Mouse (Mus musculus): Measurements from ENCODE around the gene Patl2. TPM values are rescaled to one million over a fixed set of nuclear protein-coding genes. Genes with fewer than 3 reads are reported as not detected.
"Not testable (repeated sequence)": the region's sequence is repeated elsewhere in the genome, so short reads cannot be mapped to it uniquely, and the experiment has no call there.

Patl2 gene
- total and polyA plus RNA-seq, 3 experiments, result 0.58 to 0.84 TPM; not detected in 1

DNA sequence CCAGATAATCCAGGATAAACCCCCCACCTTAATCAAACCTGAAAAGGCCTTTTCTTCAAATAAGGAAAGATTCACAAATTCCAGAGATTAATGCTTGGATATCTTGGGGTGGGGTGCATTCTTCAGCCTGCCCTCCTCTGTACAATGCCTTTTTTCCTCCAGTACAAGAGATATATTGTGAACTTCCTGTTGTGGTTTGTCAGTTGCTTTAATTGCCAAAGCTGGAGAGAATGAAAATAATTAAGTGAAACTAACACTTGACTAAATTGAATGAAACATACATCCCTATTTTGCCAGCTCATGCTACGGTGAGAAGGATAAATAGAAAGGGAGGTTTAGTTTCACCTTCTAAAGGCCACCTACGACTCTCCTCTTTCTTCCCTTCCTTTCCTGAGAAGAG lies 32.2 kb upstream of the Patl2 start:
- DNase-seq (ENCODE audit: low read depth, low spot score), result peak; percentile 45
- no peak overlapping the region for H3K9ac ChIP-seq (ENCODE audit: control insufficient read depth, low read depth, low read length, poor library complexity, severe bottlenecking)
- peaks cover 18 to 30% of the 10 kb centered on the region in 2 experiments for H3K4me1 ChIP-seq (ENCODE audit: control insufficient read depth in 1 of 2, insufficient read depth in 2 of 2, low read length in 2 of 2)
- H3K79me2 ChIP-seq (ENCODE audit: control insufficient read depth, insufficient read depth, low read length, poor library complexity), result no peaks in the 10 kb centered on the region
- peaks cover 0 to 28% of the 10 kb centered on the region in 2 experiments; a peak in 2 of 4 replicates for H3K36me3 ChIP-seq (ENCODE audit: control insufficient read depth in 1 of 2, insufficient read depth in 2 of 2, low read length in 2 of 2)
- H3K9me3 ChIP-seq (replicated peaks; ENCODE audit: insufficient read depth, low read length), result no peaks in the 10 kb centered on the region
- H3K27me3 ChIP-seq (ENCODE audit: control insufficient read depth in 1 of 2, insufficient read depth in 2 of 2, low read length in 2 of 2), result no peaks in the 10 kb centered on the region
- peak overlapping the region; percentile 63 for H3K27ac ChIP-seq (ENCODE audit: control insufficient read depth, low read depth, low read length)
- 0 out of 4 replicates have a peak overlapping the region, but pooled peaks of 1 of the 2 experiments have one; percentile 7 for H3K4me3 ChIP-seq (ENCODE audit: control insufficient read depth in 1 of 2, insufficient read depth in 1 of 2, low read depth in 2 of 2, low read length in 2 of 2)
- TF ChIP-seq TAL1 (IDR thresholded peaks at IDR 0.05; ENCODE audit: low read length) (no peak), ETS1 (IDR thresholded peaks at IDR 0.05; ENCODE audit: low read depth, low read length) (peak; percentile 49; the same call in 1 of the 2 replicates), EP300 (IDR thresholded peaks at IDR 0.05; ENCODE audit: low read depth in 1 of 2, low read length in 2 of 2) (peak; percentile 34 to 43; a peak in 3 of 4 replicates), HCFC1 (IDR thresholded peaks at IDR 0.05; ENCODE audit: low read depth, low read length) (no peak)

DNA sequence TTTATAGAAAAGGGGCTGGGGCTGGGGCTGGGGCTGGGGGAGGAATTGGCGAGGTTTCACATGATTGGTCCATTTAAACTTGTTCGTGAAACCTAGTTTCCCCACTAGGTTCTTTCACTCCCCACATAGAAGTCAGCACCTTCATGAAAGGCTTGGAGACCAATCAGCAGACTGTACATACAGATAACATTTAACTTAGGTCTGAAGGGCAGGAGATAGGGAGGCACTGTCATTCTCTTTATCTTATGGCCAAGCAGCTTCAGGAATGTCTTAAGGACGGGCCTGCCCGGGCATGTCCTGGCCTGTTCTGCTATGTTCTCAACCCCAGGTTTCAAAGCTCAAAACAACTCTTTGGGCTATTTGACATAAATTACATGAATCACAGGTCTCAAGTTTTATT lies 31.1 kb upstream of the Patl2 start:
- not testable (repeated sequence) for H3K27ac ChIP-seq (ENCODE audit: control insufficient read depth, low read depth, low read length); H3K9ac ChIP-seq (ENCODE audit: control insufficient read depth, low read depth, low read length, poor library complexity, severe bottlenecking)
- H3K4me1 ChIP-seq (ENCODE audit: control insufficient read depth in 1 of 2, insufficient read depth in 2 of 2, low read length in 2 of 2), result peaks cover 12 to 31% of the 10 kb centered on the region in 2 experiments

GRCm38 (mm10) chr2:122210534-122211228 lies 24.7 kb upstream of the Patl2 start:
- Histone ChIP-seq H3K9me3 (replicated peaks; ENCODE audit: insufficient read depth, low read length) (no peaks in the 10 kb centered on the region), H3K36me3 (ENCODE audit: control insufficient read depth in 1 of 2, insufficient read depth in 2 of 2, low read length in 2 of 2) (peaks cover 0 to 2% of the 10 kb centered on the region in 2 experiments; a peak in 1 of 4 replicates), H3K79me2 (ENCODE audit: control insufficient read depth, insufficient read depth, low read length, poor library complexity) (no peaks in the 10 kb centered on the region), H3K4me1 (ENCODE audit: control insufficient read depth in 1 of 2, insufficient read depth in 2 of 2, low read length in 2 of 2) (peaks cover 0 to 8% of the 10 kb centered on the region in 2 experiments; a peak in 2 of 4 replicates), H3K4me3 (ENCODE audit: control insufficient read depth in 1 of 2, insufficient read depth in 1 of 2, low read depth in 2 of 2, low read length in 2 of 2) (no peak overlapping the region), H3K9ac (ENCODE audit: control insufficient read depth, low read depth, low read length, poor library complexity, severe bottlenecking) (no peak overlapping the region), H3K27ac (ENCODE audit: control insufficient read depth, low read depth, low read length) (no peak overlapping the region), H3K27me3 (ENCODE audit: control insufficient read depth in 1 of 2, insufficient read depth in 2 of 2, low read length in 2 of 2) (no peaks in the 10 kb centered on the region)
- no peak for DNase-seq (ENCODE audit: low read depth, low spot score)
- TF ChIP-seq E2F4 (IDR thresholded peaks at IDR 0.05; ENCODE audit: borderline replicate concordance, low read depth, low read length) (no peak), POLR2A (IDR thresholded peaks at IDR 0.05; ENCODE audit: control insufficient read depth in 1 of 2, insufficient read depth in 1 of 2, low read depth in 1 of 2, low read length in 2 of 2, poor library complexity in 1 of 2) (no peak)

More for the DNA sequence above, 31.1 kb upstream of the Patl2 start:
- not testable (repeated sequence) for H3K27me3 ChIP-seq (ENCODE audit: control insufficient read depth in 1 of 2, insufficient read depth in 2 of 2, low read length in 2 of 2); H3K4me3 ChIP-seq (ENCODE audit: control insufficient read depth in 1 of 2, insufficient read depth in 1 of 2, low read depth in 2 of 2, low read length in 2 of 2); DNase-seq (ENCODE audit: low read depth, low spot score); H3K79me2 ChIP-seq (ENCODE audit: control insufficient read depth, insufficient read depth, low read length, poor library complexity); H3K9me3 ChIP-seq (replicated peaks; ENCODE audit: insufficient read depth, low read length)
- TF ChIP-seq GATA1 (IDR thresholded peaks at IDR 0.05; ENCODE audit: low read depth, low read length), result 0 out of 2 replicates have a peak, but pooled peaks have one; percentile 32
- H3K36me3 ChIP-seq (ENCODE audit: control insufficient read depth in 1 of 2, insufficient read depth in 2 of 2, low read length in 2 of 2), result peaks cover 0 to 22% of the 10 kb centered on the region in 2 experiments; a peak in 2 of 4 replicates
